Mouse (Mus musculus) hindbrain, embryonic 10.5 days (tissue): ENCODE results near the gene Plxnb3. TPM values are rescaled to one million over a fixed set of nuclear protein-coding genes. Genes with fewer than 3 reads are reported as not detected.

Experiments
- DNase-seq: peaks from one replicate; pipeline ENCODE4 v3.0.0-alpha.2; 2017; ENCODE audit warnings: low spot score
- H3K27ac ChIP-seq: fragments of 300-500 bp; sonication (generic); 2 replicates; pipeline ENCODE4 v1.5.1; 2016; ENCODE audit warnings: mild to moderate bottlenecking, moderate library complexity
- H3K27me3 ChIP-seq: fragments of 300-500 bp; sonication (generic); 2 replicates; pipeline ENCODE4 v1.6.1; 2016; ENCODE audit warnings: mild to moderate bottlenecking; ENCODE audit not compliant: poor library complexity, insufficient read depth, severe bottlenecking
- H3K36me3 ChIP-seq: fragments of 300-500 bp; sonication (generic); 2 replicates; pipeline ENCODE4 v1.6.1; 2016; ENCODE audit warnings: mild to moderate bottlenecking, moderate library complexity
- H3K4me1 ChIP-seq: fragments of 300-500 bp; sonication (generic); replicated peaks from 2 replicates; pipeline ENCODE4 v1.6.1; 2016; ENCODE audit warnings: mild to moderate bottlenecking
- H3K4me3 ChIP-seq: fragments of 300-500 bp; sonication (generic); 2 replicates; pipeline ENCODE4 v1.5.1; 2016; ENCODE audit warnings: mild to moderate bottlenecking, moderate library complexity
- H3K9me3 ChIP-seq: fragments of 300-500 bp; sonication (generic); 2 replicates; pipeline ENCODE4 v1.6.1; 2016; ENCODE audit warnings: mild to moderate bottlenecking, moderate library complexity
- WGBS: fragments of 180-500 bp; shearing (Covaris S2); methylation state at CpG from one replicate; pipeline ENCODE4 v1.1.7; 2016; 5-methylcytosine and 5-hydroxymethylcytosine counted together
- polyA plus RNA-seq: library from polyadenylated mRNA; unstranded; fragments of >200 nt; fragmentation: Nextera tagmentation; extraction: Ambion mirVana; gene quantifications from 2 replicates; pipeline ENCODE4 v1.2.1, GENCODE M21; 2016

Gene Plxnb3
- polyA plus RNA-seq, 1 experiment from 2014 or later: 0.10 TPM

DNA sequence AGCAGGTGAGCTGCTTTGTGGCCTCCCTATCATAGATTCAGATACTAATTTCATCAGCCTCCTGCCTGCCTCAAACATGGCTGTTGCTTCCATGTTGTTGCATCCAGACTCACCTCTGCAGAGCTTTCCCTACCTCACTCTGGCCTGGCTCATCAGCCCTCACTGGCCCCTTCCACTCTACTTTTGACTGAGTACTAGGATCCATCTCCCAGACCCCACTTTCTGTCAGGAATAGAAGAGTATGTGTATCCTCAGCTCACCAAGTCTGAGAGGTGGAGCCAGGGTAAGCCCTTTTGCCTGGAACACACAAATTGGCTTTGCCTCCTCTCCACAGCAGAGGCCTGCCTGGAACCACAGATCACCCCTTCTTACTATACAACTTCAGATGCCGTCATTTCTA lies 31.6 kb downstream of the Plxnb3 start:
- no peak for DNase-seq
- 84% methylated on average over 1 of the region's 1 CpGs for WGBS
- H3K4me1 ChIP-seq: peaks cover 23% of the 10 kb centered on the region
- H3K36me3 ChIP-seq: peaks cover 29% of the 10 kb centered on the region
- H3K27me3 ChIP-seq: peaks cover 5% of the 10 kb centered on the region; the same call in 1 of the 2 replicates
- H3K4me3 ChIP-seq: peak overlapping the region; percentile 68
- H3K27ac ChIP-seq: no peak overlapping the region
- no peaks in the 10 kb centered on the region for H3K9me3 ChIP-seq

DNA sequence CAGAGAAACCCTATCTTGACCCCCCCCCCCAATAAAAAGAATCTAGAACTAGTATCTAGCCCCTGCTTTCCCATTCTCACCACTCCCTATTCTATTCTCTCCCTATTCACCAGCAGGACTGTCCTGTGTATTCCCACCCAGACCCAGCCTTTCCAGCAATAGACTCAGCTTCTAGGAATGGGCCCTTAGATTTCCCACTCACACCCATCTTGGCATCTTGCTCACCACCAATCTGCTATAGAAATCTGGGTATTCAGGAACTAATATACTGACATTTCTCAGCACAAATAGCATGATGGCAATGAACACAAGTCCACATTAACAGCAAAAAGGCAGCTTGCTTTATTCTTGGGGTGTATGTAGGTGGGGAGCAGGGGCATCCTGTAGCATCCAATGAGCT lies 36.1 kb downstream of the Plxnb3 start:
- Histone ChIP-seq H3K4me3 (no peak overlapping the region), H3K27ac (no peak overlapping the region), H3K36me3 (peaks cover 34% of the 10 kb centered on the region), H3K27me3 (no peaks in the 10 kb centered on the region; the same call in 1 of the 2 replicates), H3K9me3 (no peaks in the 10 kb centered on the region), H3K4me1 (peaks cover 7% of the 10 kb centered on the region)
- DNase-seq: no peak

DNA sequence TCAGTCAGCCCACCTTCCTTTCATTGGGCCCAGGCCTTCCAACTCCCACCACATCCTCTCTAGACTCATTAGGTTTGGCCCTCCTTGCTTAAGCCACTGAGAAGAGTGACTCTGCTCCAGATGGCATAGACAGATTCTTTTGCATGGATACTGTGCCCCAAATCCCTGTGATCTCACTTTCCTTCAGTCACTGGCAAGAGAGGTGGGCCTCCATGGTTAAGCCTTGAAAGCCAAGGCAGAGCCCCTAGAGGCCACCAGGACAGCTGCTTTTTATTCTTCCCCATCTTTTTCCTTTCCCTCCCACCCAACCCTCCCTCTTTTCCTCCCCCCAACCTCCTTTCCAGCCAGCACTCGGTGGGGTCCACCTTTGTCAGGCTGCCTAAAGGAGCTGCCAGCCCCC lies 36.6 kb downstream of the Plxnb3 start:
- no peak for DNase-seq
- no peak overlapping the region for H3K4me3 ChIP-seq
- WGBS: 56% methylated on average over 1 of the region's 1 CpGs
- no peaks in the 10 kb centered on the region for H3K9me3 ChIP-seq
- H3K27ac ChIP-seq: no peak overlapping the region
- H3K4me1 ChIP-seq: 0 out of 2 replicates have a peak, but pooled peaks cover 3% of the 10 kb centered on the region
- peaks cover 3% of the 10 kb centered on the region; the same call in 1 of the 2 replicates for H3K27me3 ChIP-seq
- peaks cover 33% of the 10 kb centered on the region for H3K36me3 ChIP-seq

DNA sequence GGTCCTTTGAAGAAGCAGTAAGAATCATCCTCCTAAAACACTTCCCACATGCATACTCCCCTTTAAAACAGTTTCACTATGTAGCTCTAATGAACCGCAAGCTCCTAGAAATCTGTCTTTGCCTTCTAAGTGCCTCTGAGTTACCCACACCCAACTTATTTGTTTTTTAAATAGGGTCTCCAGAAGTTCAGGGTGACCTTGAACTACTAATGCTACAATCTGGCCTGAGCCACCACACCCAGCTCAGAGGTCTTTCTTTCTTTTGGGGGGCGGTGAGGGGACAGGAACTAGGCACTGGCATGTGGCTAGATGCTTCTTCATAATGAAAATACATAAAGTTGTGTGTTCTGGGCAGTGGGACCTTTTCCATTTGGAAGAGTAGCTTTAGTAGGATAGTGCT lies 40.6 kb downstream of the Plxnb3 start:
- no peak overlapping the region for H3K4me3 ChIP-seq
- 0 out of 2 replicates have a peak, but pooled peaks cover 6% of the 10 kb centered on the region for H3K27me3 ChIP-seq
- H3K36me3 ChIP-seq: peaks cover 5% of the 10 kb centered on the region; the same call in 1 of the 2 replicates
- no peaks in the 10 kb centered on the region for H3K9me3 ChIP-seq
- DNase-seq: no peak
- no peaks in the 10 kb centered on the region for H3K4me1 ChIP-seq
- no peak overlapping the region for H3K27ac ChIP-seq
- 87% methylated on average over 2 of the region's 2 CpGs for WGBS

DNA sequence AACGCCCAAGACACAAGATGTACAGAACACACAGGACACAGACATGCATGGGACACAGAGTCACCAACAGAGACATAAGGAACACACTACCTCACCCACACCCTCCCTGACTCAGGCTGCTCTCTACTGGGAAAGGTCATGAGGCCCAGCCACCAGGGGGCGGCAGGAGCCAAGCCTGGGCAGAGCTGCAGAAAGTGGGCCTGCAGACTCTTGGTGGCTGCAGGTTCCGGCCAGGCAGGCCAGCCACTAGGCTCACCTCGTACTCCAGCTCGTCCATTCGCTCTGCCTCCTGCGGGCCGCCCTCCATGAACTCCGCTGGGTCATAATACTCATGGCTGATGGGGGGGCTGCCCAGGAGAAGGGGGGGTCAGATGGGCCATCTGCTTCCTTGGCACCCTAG lies 41.6 kb downstream of the Plxnb3 start:
- H3K4me1 ChIP-seq: no peaks in the 10 kb centered on the region
- no peak overlapping the region for H3K4me3 ChIP-seq
- no peaks in the 10 kb centered on the region for H3K9me3 ChIP-seq
- 0 out of 2 replicates have a peak, but pooled peaks cover 6% of the 10 kb centered on the region for H3K27me3 ChIP-seq
- peaks cover 5% of the 10 kb centered on the region; the same call in 1 of the 2 replicates for H3K36me3 ChIP-seq
- WGBS: 55% methylated on average over 8 of the region's 9 CpGs
- no peak overlapping the region for H3K27ac ChIP-seq
- peak; percentile 54 for DNase-seq

DNA sequence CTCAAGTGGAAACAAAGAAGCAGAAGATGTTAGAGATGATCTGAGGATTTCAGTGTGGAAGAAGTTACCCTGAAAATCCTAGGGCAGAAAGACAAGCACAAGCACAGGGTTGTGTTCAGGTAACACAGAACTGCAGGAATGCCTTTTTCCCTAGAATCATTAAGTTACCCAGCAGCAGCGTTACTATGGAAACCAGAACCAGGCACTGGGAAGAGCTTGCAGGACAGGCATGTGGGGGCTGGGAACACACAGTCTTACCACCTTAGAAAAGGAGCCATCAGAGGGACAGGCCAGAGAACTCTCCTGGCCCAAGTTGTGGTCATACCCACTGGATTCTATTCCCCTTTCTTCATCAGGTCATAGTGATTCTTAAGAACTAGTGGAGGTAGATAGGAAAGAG lies 48.9 kb downstream of the Plxnb3 start:
- no peak for DNase-seq
- H3K9me3 ChIP-seq: no peaks in the 10 kb centered on the region

DNA sequence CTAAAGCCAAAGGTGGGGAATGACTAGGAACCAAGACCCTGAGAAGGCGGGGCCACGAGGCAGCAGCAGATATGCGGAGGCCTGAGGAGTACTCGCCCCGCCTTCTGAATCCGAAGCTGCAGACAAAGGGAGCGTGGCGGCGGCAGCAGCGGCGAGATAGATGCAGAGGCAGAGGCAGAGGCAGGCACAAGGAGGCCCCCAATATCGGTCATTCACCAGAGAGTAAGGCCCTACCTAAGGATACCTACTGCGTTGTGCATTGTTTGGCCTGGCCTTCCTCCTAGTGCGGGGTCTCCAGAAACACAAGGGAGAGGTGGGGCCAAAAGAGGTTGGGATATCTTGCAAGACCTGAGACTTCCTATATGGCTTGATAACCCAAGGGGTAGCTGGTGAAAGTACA lies 58.2 kb downstream of the Plxnb3 start:
- DNase-seq: peak; percentile 53
- Histone ChIP-seq H3K27ac (peak overlapping the region; percentile 87), H3K36me3 (no peaks in the 10 kb centered on the region), H3K27me3 (no peaks in the 10 kb centered on the region), H3K4me3 (peak overlapping the region; percentile 45), H3K9me3 (no peaks in the 10 kb centered on the region), H3K4me1 (0 out of 2 replicates have a peak, but pooled peaks cover 5% of the 10 kb centered on the region)
- WGBS: 16% methylated on average over 14 of the region's 14 CpGs

More for the DNA sequence above, 48.9 kb downstream of the Plxnb3 start:
- H3K4me3 ChIP-seq: no peak overlapping the region
- no peak overlapping the region for H3K27ac ChIP-seq
- WGBS: 60% methylated on average over 1 of the region's 1 CpGs
- H3K4me1 ChIP-seq: no peaks in the 10 kb centered on the region; the same call in 1 of the 2 replicates
- H3K36me3 ChIP-seq: no peaks in the 10 kb centered on the region
- no peaks in the 10 kb centered on the region for H3K27me3 ChIP-seq

DNA sequence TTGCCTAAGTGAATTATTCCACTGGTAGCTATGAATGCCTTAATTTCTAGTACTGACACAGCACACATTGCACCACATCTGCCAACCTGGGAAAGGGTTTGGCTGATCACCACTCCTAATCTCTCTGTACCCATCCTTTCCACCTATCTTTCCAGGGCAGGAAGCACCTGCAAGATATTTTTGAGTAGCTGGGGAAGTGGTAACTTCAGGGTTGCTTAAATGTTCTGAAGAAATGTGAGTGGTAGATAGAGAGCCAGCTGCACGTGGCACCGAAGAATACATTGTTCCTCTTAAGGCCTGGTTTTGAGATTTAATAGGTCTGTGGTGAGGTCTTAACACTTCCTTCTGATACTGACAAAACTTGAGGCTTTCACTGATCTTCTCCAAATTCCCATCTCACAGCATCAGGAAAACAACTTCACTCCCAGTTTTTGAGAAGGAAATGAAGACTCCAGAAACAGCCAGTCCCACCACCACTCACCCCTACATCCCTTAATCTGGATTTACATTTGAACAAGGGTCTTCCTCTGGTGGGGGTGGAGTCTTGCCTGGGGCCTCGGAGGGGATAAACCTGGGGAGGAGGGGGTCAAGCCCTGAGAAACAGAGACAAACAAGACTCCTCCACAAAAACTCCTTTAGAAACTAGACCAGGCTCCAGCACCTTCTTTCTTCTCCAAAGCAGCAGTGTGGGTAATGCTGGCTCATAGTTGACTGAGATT lies 59.9 kb downstream of the Plxnb3 start:
- H3K4me3 ChIP-seq: no peak overlapping the region
- 0 out of 2 replicates have a peak, but pooled peaks cover 5% of the 10 kb centered on the region for H3K4me1 ChIP-seq
- DNase-seq: no peak
- no peak overlapping the region for H3K27ac ChIP-seq
- WGBS: 41% methylated on average over 3 of the region's 3 CpGs
- no peaks in the 10 kb centered on the region for H3K36me3 ChIP-seq
- no peaks in the 10 kb centered on the region for H3K27me3 ChIP-seq
- no peaks in the 10 kb centered on the region for H3K9me3 ChIP-seq

Other genes with a start within 250 kb of the Plxnb3 start
- gene Dusp9, start 117.7 kb upstream of the Plxnb3 start, polyA plus RNA-seq: 32.9 and 49.2 TPM in 2 replicates
- 7.6 and 12.9 TPM in 2 replicates for gene Pnck, start 97.0 kb upstream of the Plxnb3 start, polyA plus RNA-seq
- gene Slc6a8, start 83.9 kb upstream of the Plxnb3 start, polyA plus RNA-seq: 5.0 and 5.6 TPM in 2 replicates
- 144 and 164 TPM in 2 replicates for gene Bcap31, start 40.9 kb upstream of the Plxnb3 start, polyA plus RNA-seq
- 10.7 and 14.1 TPM in 2 replicates for gene Abcd1, start 40.5 kb upstream of the Plxnb3 start, polyA plus RNA-seq
- 1.3 and 1.8 TPM in 2 replicates for gene Srpk3, start 17.3 kb downstream of the Plxnb3 start, polyA plus RNA-seq
- gene Idh3g, start 29.8 kb downstream of the Plxnb3 start, polyA plus RNA-seq: 181 and 204 TPM in 2 replicates
- gene Ssr4, start 29.9 kb downstream of the Plxnb3 start, polyA plus RNA-seq: 121 and 140 TPM in 2 replicates
- 0.63 and 1.0 TPM in 2 replicates for gene Pdzd4, start 67.9 kb downstream of the Plxnb3 start, polyA plus RNA-seq
- 0.16 TPM in 1 of 2 replicates, not detected in the other for gene Avpr2, start 135.0 kb downstream of the Plxnb3 start, polyA plus RNA-seq
- gene L1cam, start 139.0 kb downstream of the Plxnb3 start, polyA plus RNA-seq: 13.4 and 26.1 TPM in 2 replicates
- gene Arhgap4, start 164.8 kb downstream of the Plxnb3 start, polyA plus RNA-seq: 2.2 TPM in 2 replicates
- 148 and 159 TPM in 2 replicates for gene Naa10, start 164.9 kb downstream of the Plxnb3 start, polyA plus RNA-seq
- 20.6 and 25.8 TPM in 2 replicates for gene Renbp, start 173.8 kb downstream of the Plxnb3 start, polyA plus RNA-seq
- 77.2 and 77.7 TPM in 2 replicates for gene Hcfc1, start 209.3 kb downstream of the Plxnb3 start, polyA plus RNA-seq